Mouse (Mus musculus) heart, postnatal 0 days (tissue): ENCODE data around the gene Serpinf1. TPM values are rescaled to one million over a fixed set of nuclear protein-coding genes. Genes with fewer than 3 reads are reported as not detected.
"Not testable (repeated sequence)": the region's sequence is repeated elsewhere in the genome, so short reads cannot be mapped to it uniquely, and the experiment has no call there.

ENCODE experiments used
- ATAC-seq: fragments of 200-750 bp; cut with Nextera tagmentation; 2 replicates; pipeline ENCODE4 v1.8.0; 2017; ENCODE audit warnings: low read depth, moderate number of reproducible peaks, moderate library complexity; ENCODE audit not compliant: insufficient read depth
- DNase-seq: peaks from one replicate; pipeline ENCODE4 v3.0.0-alpha.2; 2016; ENCODE audit warnings: low spot score
- H3K27ac ChIP-seq: fragments of 300-500 bp; sonication (generic); 2 replicates; pipeline ENCODE4 v1.5.1; 2014; ENCODE audit warnings: low read depth, mild to moderate bottlenecking
- H3K27me3 ChIP-seq: fragments of 300-500 bp; sonication (generic); 2 replicates; pipeline ENCODE4 v1.6.1; 2014; ENCODE audit warnings: low read length, mixed read lengths; ENCODE audit not compliant: control insufficient read depth, insufficient read depth
- H3K36me3 ChIP-seq: fragments of 300-500 bp; sonication (generic); replicated peaks from 2 replicates; pipeline ENCODE4 v1.6.1; 2014; ENCODE audit warnings: low read length, mixed read lengths; ENCODE audit not compliant: control insufficient read depth, insufficient read depth
- H3K4me1 ChIP-seq: fragments of 300-500 bp; sonication (generic); 2 replicates; pipeline ENCODE4 v1.6.1; 2014; ENCODE audit warnings: antibody characterized with exemption; ENCODE audit not compliant: control insufficient read depth, insufficient read depth
- H3K4me2 ChIP-seq: fragments of 300-500 bp; sonication (generic); 2 replicates; pipeline ENCODE4 v1.6.1; 2014; ENCODE audit warnings: low read depth, mild to moderate bottlenecking, low read length, moderate library complexity
- H3K4me3 ChIP-seq: fragments of 300-500 bp; sonication (generic); 2 replicates; pipeline ENCODE4 v1.5.1; 2014; ENCODE audit warnings: low read depth, low read length
- H3K9ac ChIP-seq: fragments of 300-500 bp; sonication (generic); replicated peaks from 2 replicates; pipeline ENCODE4 v1.6.1; 2014; ENCODE audit warnings: low read depth, low read length, mixed read lengths
- H3K9me3 ChIP-seq: fragments of 300-500 bp; sonication (generic); replicated peaks from 2 replicates; pipeline ENCODE4 v1.6.1; 2016; ENCODE audit warnings: low read length; ENCODE audit not compliant: control insufficient read depth
- CTCF ChIP-seq: IDR thresholded peaks from 2 replicates; pipeline ENCODE4 v1.5.1; 2016; ENCODE audit warnings: antibody characterized with exemption, control low read depth, low read depth
- EP300 ChIP-seq: IDR thresholded peaks from 2 replicates; pipeline ENCODE4 v1.6.1; 2016; ENCODE audit warnings: antibody characterized with exemption, low read depth
- WGBS: fragments of 180-500 bp; shearing (Covaris S2); extraction: QIAGEN DNeasy Blood & Tissue Kit; methylation state at CpG from one replicate; pipeline ENCODE4 v1.1.7; 2014; 5-methylcytosine and 5-hydroxymethylcytosine counted together
- polyA plus RNA-seq: library from polyadenylated mRNA; unstranded; fragments of >200 nt; fragmentation: Nextera tagmentation; extraction: Ambion mirVana; gene quantifications from 2 replicates; pipeline ENCODE4 v1.2.1, GENCODE M21; 2015
- total RNA-seq: library from RNA; depleted of rRNA; stranded (reverse); fragments of >200 nt; gene quantifications from 2 replicates; pipeline ENCODE4 v1.2.3, GENCODE M21; 2014; ENCODE audit warnings: low replicate concordance

Serpinf1 gene
- total and polyA plus RNA-seq, 2 experiments from 2014 or later = 20.4 to 112 TPM

- H3K9ac ChIP-seq = no peak overlapping the region
- 33% methylated on average over 5 of the region's 5 CpGs for WGBS
Measured at GRCm38 (mm10) chr11:75402271-75402690, 20.2 kb downstream of the Serpinf1 start.

GRCm38 (mm10) chr11:75400099-75400498 is 22.4 kb downstream of the Serpinf1 start:
- TF ChIP-seq CTCF (no peak), EP300 (no peak)
- Histone ChIP-seq H3K27ac (no peak overlapping the region), H3K9me3 (no peaks in the 10 kb centered on the region), H3K36me3 (peaks cover 19% of the 10 kb centered on the region), H3K27me3 (no peaks in the 10 kb centered on the region), H3K4me1 (peaks cover 19% of the 10 kb centered on the region; the same call in 1 of the 2 replicates), H3K4me2 (no peak overlapping the region), H3K4me3 (no peak overlapping the region), H3K9ac (no peak overlapping the region)
- WGBS = 66% methylated on average over 9 of the region's 9 CpGs
- DNase-seq = no peak
- ATAC-seq = no peak

More at GRCm38 (mm10) chr11:75402271-75402690, 20.2 kb downstream of the Serpinf1 start:
- H3K4me1 ChIP-seq = peaks cover 17% of the 10 kb centered on the region; the same call in 1 of the 2 replicates
- H3K9me3 ChIP-seq = no peaks in the 10 kb centered on the region
- no peak overlapping the region for H3K4me2 ChIP-seq
- peak; percentile 82 for TF ChIP-seq CTCF
- no peak for TF ChIP-seq EP300
- peaks cover 19% of the 10 kb centered on the region for H3K36me3 ChIP-seq
- ATAC-seq = peak; percentile 89
- peak; percentile 87 for DNase-seq
- H3K27me3 ChIP-seq = no peaks in the 10 kb centered on the region
- H3K4me3 ChIP-seq = no peak overlapping the region
- peak overlapping the region; percentile 82 for H3K27ac ChIP-seq

GRCm38 (mm10) chr11:75399411-75399841 is 23.1 kb downstream of the Serpinf1 start:
- ATAC-seq (no peak), DNase-seq (no peak)
- peaks cover 19% of the 10 kb centered on the region; the same call in 1 of the 2 replicates for H3K4me1 ChIP-seq
- no peaks in the 10 kb centered on the region for H3K9me3 ChIP-seq
- H3K9ac ChIP-seq = no peak overlapping the region
- peaks cover 14% of the 10 kb centered on the region for H3K36me3 ChIP-seq
- no peak overlapping the region for H3K27ac ChIP-seq
- no peak overlapping the region for H3K4me3 ChIP-seq
- H3K4me2 ChIP-seq = no peak overlapping the region
- no peaks in the 10 kb centered on the region for H3K27me3 ChIP-seq
- WGBS = 74% methylated on average over 11 of the region's 11 CpGs
- TF ChIP-seq CTCF (no peak), EP300 (no peak)

- ATAC-seq (no peak), DNase-seq (no peak)
- H3K27ac ChIP-seq = no peak overlapping the region
- no peak overlapping the region for H3K4me3 ChIP-seq
- H3K9ac ChIP-seq = no peak overlapping the region
- 22% methylated on average over 7 of the region's 7 CpGs for WGBS
- peaks cover 5% of the 10 kb centered on the region; the same call in 1 of the 2 replicates for H3K4me1 ChIP-seq
- TF ChIP-seq CTCF (no peak), EP300 (no peak)
- peaks cover 12% of the 10 kb centered on the region for H3K36me3 ChIP-seq
- H3K4me2 ChIP-seq = peak overlapping the region; percentile 26; the same call in 1 of the 2 replicates
- no peaks in the 10 kb centered on the region for H3K27me3 ChIP-seq
- no peaks in the 10 kb centered on the region for H3K9me3 ChIP-seq
Measured at GRCm38 (mm10) chr11:75397452-75397851, 25.0 kb downstream of the Serpinf1 start.

- Histone ChIP-seq H3K27ac (no peak overlapping the region), H3K4me1 (peaks cover 5% of the 10 kb centered on the region; the same call in 1 of the 2 replicates), H3K36me3 (peaks cover 7% of the 10 kb centered on the region; the same call in 1 of the 2 replicates), H3K9me3 (no peaks in the 10 kb centered on the region), H3K4me3 (no peak overlapping the region), H3K4me2 (no peak overlapping the region), H3K27me3 (no peaks in the 10 kb centered on the region), H3K9ac (no peak overlapping the region)
- TF ChIP-seq CTCF (no peak), EP300 (no peak)
- no peak for ATAC-seq
- DNase-seq = no peak
- 44% methylated on average over 1 of the region's 1 CpGs for WGBS
Measured at GRCm38 (mm10) chr11:75395611-75396010, 26.9 kb downstream of the Serpinf1 start.

GRCm38 (mm10) chr11:75383529-75383928 is 39.0 kb downstream of the Serpinf1 start:
- not testable (repeated sequence) for H3K4me3 ChIP-seq, H3K36me3 ChIP-seq, H3K27me3 ChIP-seq, DNase-seq, ATAC-seq, H3K9ac ChIP-seq, H3K9me3 ChIP-seq, H3K27ac ChIP-seq, H3K4me1 ChIP-seq, H3K4me2 ChIP-seq
- WGBS = 39% methylated on average over 3 of the region's 3 CpGs

GRCm38 (mm10) chr11:75378786-75379185 is 43.7 kb downstream of the Serpinf1 start:
- H3K27me3 ChIP-seq, DNase-seq, H3K36me3 ChIP-seq, H3K4me2 ChIP-seq, H3K4me1 ChIP-seq, H3K9ac ChIP-seq, H3K4me3 ChIP-seq, H3K9me3 ChIP-seq, H3K27ac ChIP-seq, ATAC-seq: not testable (repeated sequence)
- 88% methylated on average over 2 of the region's 2 CpGs for WGBS
